Comparison of ENCODE assay signal across 18 mouse cellular contexts in the genomic region with DNA sequence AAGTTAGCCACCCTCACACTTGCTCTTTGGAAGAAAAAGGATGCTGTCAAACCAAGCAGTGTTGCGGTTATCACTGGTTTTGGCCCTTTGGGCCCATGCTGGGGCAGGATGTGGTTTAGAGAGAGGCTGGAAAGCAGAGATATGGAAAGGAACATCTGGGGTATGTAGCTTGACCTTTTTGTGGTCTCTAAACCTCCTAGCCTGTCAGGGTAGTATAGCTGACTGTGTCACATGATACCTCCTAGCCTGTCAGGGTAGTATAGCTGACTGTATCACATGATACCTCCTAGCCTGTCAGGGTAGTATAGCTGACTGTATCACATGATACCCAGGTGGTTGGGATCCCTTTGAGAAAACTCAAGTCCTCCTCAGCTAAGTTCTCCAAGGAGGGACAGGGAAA. TPM values are rescaled to one million over a fixed set of nuclear protein-coding genes. Genes with fewer than 3 reads are reported as not detected.
DNase-seq lines count a peak whose midpoint lies in the region; ATAC-seq and TF ChIP-seq lines count a peak whose summit lies in the region.
"Had no signal": no experiment of that assay in that cellular context is flagged by ENCODE, and none has a peak within 500 bp of the region (broad histone marks: within the 10 kb centered on the region; RNA-seq: fewer than 3 reads in every experiment).

No protein-coding gene starts in this region.

- 31% methylated on average over 1 of the region's 1 CpGs for WGBS in liver, postnatal 0 days (ENCODE audit: insufficient replicate concordance)
- WGBS in intestine, embryonic 16.5 days = 68% methylated on average over 1 of the region's 1 CpGs
- 84% methylated on average over 1 of the region's 1 CpGs for WGBS in midbrain, embryonic 10.5 days
- WGBS in heart, embryonic 10.5 days = 66% methylated on average over 1 of the region's 1 CpGs

- no peak for TF ChIP-seq CTCF in liver, postnatal 0 days (IDR thresholded peaks at IDR 0.05; ENCODE audit: low read depth)

- TF ChIP-seq EP300 in liver, postnatal 0 days (IDR thresholded peaks at IDR 0.05; ENCODE audit: low read depth) = peak; percentile 75

- peak; percentile 72 to 77 for ATAC-seq in hematopoietic stem cell, adult 5-6 weeks (replicated peaks in 1 of 2; ENCODE audit: insufficient read depth in 1 of 2, low FRiP score in 2 of 2, low TSS enrichment in 1 of 2, low read depth in 1 of 2, poor library complexity in 2 of 2, severe bottlenecking in 2 of 2)
- ATAC-seq in liver, postnatal 0 days = peak; percentile 79
- ATAC-seq in intestine, embryonic 16.5 days = no peak
- ATAC-seq: forebrain, embryonic 13.5 days had no signal

- no peaks in the 10 kb centered on the region for H3K9me3 ChIP-seq in liver, postnatal 0 days (ENCODE audit: low read length)
- H3K9me3 ChIP-seq in intestine, embryonic 16.5 days (ENCODE audit: control insufficient read depth, low read length) = no peaks in the 10 kb centered on the region
- H3K9me3 ChIP-seq in midbrain, embryonic 10.5 days (replicated peaks) = no peaks in the 10 kb centered on the region
- no peaks in the 10 kb centered on the region for H3K9me3 ChIP-seq in heart, embryonic 10.5 days
- H3K9me3 ChIP-seq: forebrain, embryonic 13.5 days; limb, embryonic 10.5 days; lung, embryonic 15.5 days; midbrain, embryonic 12.5 days; neural tube, embryonic 12.5 days had no signal

- no peaks in the 10 kb centered on the region for H3K36me3 ChIP-seq in liver, postnatal 0 days (replicated peaks; ENCODE audit: insufficient read depth, low read length)
- no peaks in the 10 kb centered on the region for H3K36me3 ChIP-seq in intestine, embryonic 16.5 days (ENCODE audit: control insufficient read depth, insufficient read depth, low read length)
- H3K36me3 ChIP-seq in midbrain, embryonic 10.5 days = no peaks in the 10 kb centered on the region
- no peaks in the 10 kb centered on the region for H3K36me3 ChIP-seq in heart, embryonic 10.5 days
- H3K36me3 ChIP-seq: limb, embryonic 10.5 days; lung, embryonic 15.5 days; midbrain, embryonic 12.5 days; neural tube, embryonic 12.5 days had no signal

- no peak overlapping the region for H3K4me2 ChIP-seq in liver, postnatal 0 days (ENCODE audit: low read depth, low read length)
- no peak overlapping the region for H3K4me2 ChIP-seq in intestine, embryonic 16.5 days (ENCODE audit: low read depth, low read length)
- H3K4me2 ChIP-seq: forebrain, embryonic 13.5 days; lung, embryonic 15.5 days; midbrain, embryonic 12.5 days; neural tube, embryonic 12.5 days had no signal

- no peak overlapping the region for H3K27ac ChIP-seq in liver, postnatal 0 days (ENCODE audit: low read depth)
- H3K27ac ChIP-seq in intestine, embryonic 16.5 days (ENCODE audit: low read length) = no peak overlapping the region
- no peak overlapping the region for H3K27ac ChIP-seq in midbrain, embryonic 10.5 days (replicated peaks)
- H3K27ac ChIP-seq in heart, embryonic 10.5 days = no peak overlapping the region
- H3K27ac ChIP-seq: forebrain, embryonic 13.5 days; gastrocnemius, adult 2 months; kidney, postnatal 0 days; limb, embryonic 10.5 days; lung, embryonic 15.5 days; midbrain, embryonic 12.5 days; neural tube, embryonic 12.5 days had no signal

- peak; percentile 37 for DNase-seq in thymus, postnatal 0 days (ENCODE audit: low spot score)
- DNase-seq in thymus, postnatal 25 days = no peak
- no peak for DNase-seq in liver, postnatal 0 days
- DNase-seq in adrenal gland, postnatal 25 days = no peak
- no peak for DNase-seq in midbrain, embryonic 10.5 days (ENCODE audit: low spot score)
- DNase-seq in heart, embryonic 10.5 days (ENCODE audit: low spot score) = no peak
- DNase-seq: adrenal gland, postnatal 10 days; cerebellum, postnatal 10 days; gastrocnemius, adult 2 months; heart, postnatal 36 days had no signal

- peaks cover 26% of the 10 kb centered on the region for H3K4me1 ChIP-seq in liver, postnatal 0 days (ENCODE audit: insufficient read depth)
- H3K4me1 ChIP-seq in intestine, embryonic 16.5 days (ENCODE audit: control insufficient read depth, insufficient read depth, low read length) = peaks cover 10% of the 10 kb centered on the region; the same call in 1 of the 2 replicates
- peaks cover 28% of the 10 kb centered on the region for H3K4me1 ChIP-seq in midbrain, embryonic 10.5 days
- H3K4me1 ChIP-seq in heart, embryonic 10.5 days = peaks cover 34% of the 10 kb centered on the region

- H3K4me3 ChIP-seq in liver, postnatal 0 days (ENCODE audit: low read depth, low read length) = no peak overlapping the region
- no peak overlapping the region for H3K4me3 ChIP-seq in intestine, embryonic 16.5 days (ENCODE audit: low read length)
- no peak overlapping the region for H3K4me3 ChIP-seq in midbrain, embryonic 10.5 days
- no peak overlapping the region for H3K4me3 ChIP-seq in heart, embryonic 10.5 days
- H3K4me3 ChIP-seq: forebrain, embryonic 13.5 days; gastrocnemius, adult 2 months; limb, embryonic 10.5 days; lung, embryonic 15.5 days; midbrain, embryonic 12.5 days; neural tube, embryonic 12.5 days had no signal

- H3K27me3 ChIP-seq in liver, postnatal 0 days (ENCODE audit: insufficient read depth, low read length) = peaks cover 18% of the 10 kb centered on the region
- H3K27me3 ChIP-seq in intestine, embryonic 16.5 days (replicated peaks; ENCODE audit: control insufficient read depth, insufficient read depth, low read length) = peaks cover 35% of the 10 kb centered on the region
- peaks cover 78% of the 10 kb centered on the region for H3K27me3 ChIP-seq in midbrain, embryonic 10.5 days (ENCODE audit: low read depth, poor library complexity, severe bottlenecking)
- peaks cover 67% of the 10 kb centered on the region for H3K27me3 ChIP-seq in heart, embryonic 10.5 days (ENCODE audit: insufficient read depth, poor library complexity, severe bottlenecking)

- H3K9ac ChIP-seq in liver, postnatal 0 days (replicated peaks) = no peak overlapping the region
- no peak overlapping the region for H3K9ac ChIP-seq in intestine, embryonic 16.5 days (ENCODE audit: low read depth, low read length)
- H3K9ac ChIP-seq: forebrain, embryonic 13.5 days; lung, embryonic 15.5 days; midbrain, embryonic 12.5 days; neural tube, embryonic 12.5 days had no signal

RNA-seq across cellular contexts. Expression of gene Siae, which starts 1.2 kb away (rescaled TPM):
- 10.7 and 11.2 TPM in 2 replicates for polyA plus RNA-seq in thymus, postnatal 0 days (2015; fragmentation: Nextera tagmentation; extraction: Ambion mirVana)
- total RNA-seq in hematopoietic stem cell, adult 5-6 weeks (2017) = 26.1 and 29.4 TPM in 2 replicates
- 5.1 and 5.2 TPM in 2 replicates for polyA plus RNA-seq in liver, postnatal 0 days (2015; fragmentation: Nextera tagmentation; extraction: Ambion mirVana)
- polyA plus RNA-seq in intestine, embryonic 16.5 days (2015; fragmentation: Nextera tagmentation; extraction: Ambion mirVana) = 16.6 and 20.5 TPM in 2 replicates
- 15.7 and 18.8 TPM in 2 replicates for total RNA-seq in adrenal gland, postnatal 25 days (2021)
- polyA plus RNA-seq in midbrain, embryonic 10.5 days (2016; fragmentation: Nextera tagmentation; extraction: Ambion mirVana) = 6.5 and 7.0 TPM in 2 replicates
- 7.6 and 10.0 TPM in 2 replicates for polyA plus RNA-seq in heart, embryonic 10.5 days (2016; fragmentation: Nextera tagmentation; extraction: Ambion mirVana)

RNA-seq across cellular contexts. Expression of gene Nrgn, which starts 1.6 kb away (rescaled TPM):
- 6.8 and 8.4 TPM in 2 replicates for polyA plus RNA-seq in thymus, postnatal 0 days (2015; fragmentation: Nextera tagmentation; extraction: Ambion mirVana)
- total RNA-seq in hematopoietic stem cell, adult 5-6 weeks (2017) = 24.4 and 42.0 TPM in 2 replicates
- 7.4 and 9.3 TPM in 2 replicates for polyA plus RNA-seq in liver, postnatal 0 days (2015; fragmentation: Nextera tagmentation; extraction: Ambion mirVana)
- 2.2 and 2.3 TPM in 2 replicates for polyA plus RNA-seq in intestine, embryonic 16.5 days (2015; fragmentation: Nextera tagmentation; extraction: Ambion mirVana)
- 0.86 and 1.4 TPM in 2 replicates for total RNA-seq in adrenal gland, postnatal 25 days (2021)
- polyA plus RNA-seq in midbrain, embryonic 10.5 days (2016; fragmentation: Nextera tagmentation; extraction: Ambion mirVana) = 1.1 and 1.3 TPM in 2 replicates
- polyA plus RNA-seq in heart, embryonic 10.5 days (2016; fragmentation: Nextera tagmentation; extraction: Ambion mirVana) = 4.4 and 5.7 TPM in 2 replicates

RNA-seq across cellular contexts. Expression of gene Vsig2, which starts 15.2 kb away (rescaled TPM):
- 0.95 and 1.1 TPM in 2 replicates for polyA plus RNA-seq in thymus, postnatal 0 days (2015; fragmentation: Nextera tagmentation; extraction: Ambion mirVana)
- total RNA-seq in hematopoietic stem cell, adult 5-6 weeks (2017) = 2.2 and 4.9 TPM in 2 replicates
- 0.88 and 1.3 TPM in 2 replicates for polyA plus RNA-seq in liver, postnatal 0 days (2015; fragmentation: Nextera tagmentation; extraction: Ambion mirVana)
- 1.5 and 3.1 TPM in 2 replicates for polyA plus RNA-seq in intestine, embryonic 16.5 days (2015; fragmentation: Nextera tagmentation; extraction: Ambion mirVana)
- 4.8 and 5.8 TPM in 2 replicates for total RNA-seq in adrenal gland, postnatal 25 days (2021)
- 0.39 and 0.66 TPM in 2 replicates for polyA plus RNA-seq in midbrain, embryonic 10.5 days (2016; fragmentation: Nextera tagmentation; extraction: Ambion mirVana)
- polyA plus RNA-seq in heart, embryonic 10.5 days (2016; fragmentation: Nextera tagmentation; extraction: Ambion mirVana) = 0.75 and 0.77 TPM in 2 replicates

RNA-seq across cellular contexts. Expression of gene Esam, which starts 26.4 kb away (rescaled TPM):
- 17.2 and 18.1 TPM in 2 replicates for polyA plus RNA-seq in thymus, postnatal 0 days (2015; fragmentation: Nextera tagmentation; extraction: Ambion mirVana)
- total RNA-seq in hematopoietic stem cell, adult 5-6 weeks (2017) = 12.3 and 15.7 TPM in 2 replicates
- polyA plus RNA-seq in liver, postnatal 0 days (2015; fragmentation: Nextera tagmentation; extraction: Ambion mirVana) = 16.2 and 18.2 TPM in 2 replicates
- 49.2 and 49.4 TPM in 2 replicates for polyA plus RNA-seq in intestine, embryonic 16.5 days (2015; fragmentation: Nextera tagmentation; extraction: Ambion mirVana)
- total RNA-seq in adrenal gland, postnatal 25 days (2021) = 27.5 and 35.3 TPM in 2 replicates
- polyA plus RNA-seq in midbrain, embryonic 10.5 days (2016; fragmentation: Nextera tagmentation; extraction: Ambion mirVana) = 28.6 and 31.5 TPM in 2 replicates
- 43.7 and 52.2 TPM in 2 replicates for polyA plus RNA-seq in heart, embryonic 10.5 days (2016; fragmentation: Nextera tagmentation; extraction: Ambion mirVana)

RNA-seq across cellular contexts. Expression of gene Spa17, which starts 59.2 kb away (rescaled TPM):
- 2.8 and 4.3 TPM in 2 replicates for polyA plus RNA-seq in thymus, postnatal 0 days (2015; fragmentation: Nextera tagmentation; extraction: Ambion mirVana)
- total RNA-seq in hematopoietic stem cell, adult 5-6 weeks (2017) = 6.2 and 24.1 TPM in 2 replicates
- polyA plus RNA-seq in liver, postnatal 0 days (2015; fragmentation: Nextera tagmentation; extraction: Ambion mirVana) = 2.2 and 2.5 TPM in 2 replicates
- 3.0 and 3.4 TPM in 2 replicates for polyA plus RNA-seq in intestine, embryonic 16.5 days (2015; fragmentation: Nextera tagmentation; extraction: Ambion mirVana)
- total RNA-seq in adrenal gland, postnatal 25 days (2021) = 4.2 and 4.8 TPM in 2 replicates
- polyA plus RNA-seq in midbrain, embryonic 10.5 days (2016; fragmentation: Nextera tagmentation; extraction: Ambion mirVana) = 13.5 and 13.9 TPM in 2 replicates
- 7.1 and 8.1 TPM in 2 replicates for polyA plus RNA-seq in heart, embryonic 10.5 days (2016; fragmentation: Nextera tagmentation; extraction: Ambion mirVana)
